10 mouse cellular contexts compared by ENCODE assay signal in genomic region chr17:11352778-11353552, GRCm38 (mm10).
DNase-seq lines count a peak whose midpoint lies in the region; ATAC-seq and TF ChIP-seq lines count a peak whose summit lies in the region.
"Had no signal": no experiment of that assay in that cellular context is flagged by ENCODE, and none has a peak within 500 bp of the region (broad histone marks: within the 10 kb centered on the region; RNA-seq: fewer than 3 reads in every experiment).

No protein-coding gene starts in this region.

- WGBS in heart, embryonic 11.5 days (ENCODE audit: insufficient replicate concordance), result 29% methylated on average over 1 of the region's 1 CpGs
- WGBS in stomach, postnatal 0 days, result 48% methylated on average over 1 of the region's 1 CpGs

- TF ChIP-seq EP300 in ES-Bruce4 (IDR thresholded peaks at IDR 0.05; ENCODE audit: insufficient read depth, low read depth, low read length), result peak; percentile 59; the same call in 1 of the 2 replicates
- TF ChIP-seq EP300 in stomach, postnatal 0 days (optimal IDR thresholded peaks at IDR 0.05), result no peak

- no peak overlapping the region for H3K4me3 ChIP-seq in heart, embryonic 11.5 days (ENCODE audit: low read depth, low read length)
- no peak overlapping the region for H3K4me3 ChIP-seq in ES-Bruce4 (ENCODE audit: low read depth, low read length)
- no peak overlapping the region for H3K4me3 ChIP-seq in stomach, postnatal 0 days (ENCODE audit: low read depth, low read length)
- H3K4me3 ChIP-seq: hindbrain, embryonic 15.5 days had no signal

- no peaks in the 10 kb centered on the region for H3K9me3 ChIP-seq in heart, embryonic 11.5 days (replicated peaks; ENCODE audit: control insufficient read depth, low read length)
- H3K9me3 ChIP-seq in ES-Bruce4 (replicated peaks; ENCODE audit: control insufficient read depth, insufficient read depth, low read length, poor library complexity, severe bottlenecking), result no peaks in the 10 kb centered on the region
- H3K9me3 ChIP-seq in stomach, postnatal 0 days (ENCODE audit: control insufficient read depth, low read length), result no peaks in the 10 kb centered on the region
- H3K9me3 ChIP-seq: G1E; hindbrain, embryonic 15.5 days had no signal

- no peak overlapping the region for H3K27ac ChIP-seq in heart, embryonic 11.5 days (ENCODE audit: low read depth, low read length)
- H3K27ac ChIP-seq in ES-Bruce4 (ENCODE audit: insufficient read depth, low read length), result no peak overlapping the region
- no peak overlapping the region for H3K27ac ChIP-seq in stomach, postnatal 0 days (replicated peaks)
- H3K27ac ChIP-seq: hindbrain, embryonic 15.5 days had no signal

- H3K4me1 ChIP-seq in heart, embryonic 11.5 days (ENCODE audit: control insufficient read depth, insufficient read depth, low read length), result no peaks in the 10 kb centered on the region
- H3K4me1 ChIP-seq in ES-Bruce4 (ENCODE audit: control insufficient read depth, insufficient read depth, low read length), result peaks cover 4% of the 10 kb centered on the region
- no peaks in the 10 kb centered on the region for H3K4me1 ChIP-seq in stomach, postnatal 0 days (replicated peaks; ENCODE audit: control insufficient read depth, insufficient read depth)
- H3K4me1 ChIP-seq: hindbrain, embryonic 15.5 days had no signal

- no peak overlapping the region for H3K9ac ChIP-seq in heart, embryonic 11.5 days (ENCODE audit: low read depth, low read length)
- H3K9ac ChIP-seq in ES-Bruce4 (ENCODE audit: low read depth, poor library complexity, severe bottlenecking), result no peak overlapping the region
- H3K9ac ChIP-seq in stomach, postnatal 0 days (ENCODE audit: low read length), result no peak overlapping the region
- H3K9ac ChIP-seq: hindbrain, embryonic 15.5 days had no signal

- H3K4me2 ChIP-seq in heart, embryonic 11.5 days, result no peak overlapping the region
- no peak overlapping the region for H3K4me2 ChIP-seq in stomach, postnatal 0 days (replicated peaks; ENCODE audit: low read depth)
- H3K4me2 ChIP-seq: hindbrain, embryonic 15.5 days had no signal

- TF ChIP-seq CTCF in ES-Bruce4 (IDR thresholded peaks at IDR 0.05; ENCODE audit: low read depth, low read length), result no peak
- no peak for TF ChIP-seq CTCF in stomach, postnatal 0 days (IDR thresholded peaks at IDR 0.05; ENCODE audit: low read depth)

- peak; percentile 6 to 22 for DNase-seq in heart, adult 9 months (ENCODE audit: low spot score in 2 of 2)
- peak; percentile 90 for DNase-seq in ZHBTc4 (ENCODE audit: low read depth, low spot score)
- DNase-seq in cerebellum, postnatal 14 days, result peak; percentile 22 to 62
- no peak for DNase-seq in stomach, postnatal 0 days (ENCODE audit: low spot score)
- DNase-seq: thymus, postnatal 36 days had no signal

- H3K27me3 ChIP-seq in heart, embryonic 11.5 days (ENCODE audit: control insufficient read depth, insufficient read depth, low read length), result no peaks in the 10 kb centered on the region
- H3K27me3 ChIP-seq in ES-Bruce4 (ENCODE audit: control insufficient read depth, insufficient read depth, low read length, poor library complexity, severe bottlenecking), result no peaks in the 10 kb centered on the region
- no peaks in the 10 kb centered on the region for H3K27me3 ChIP-seq in stomach, postnatal 0 days (ENCODE audit: control insufficient read depth, insufficient read depth, low read length)
- H3K27me3 ChIP-seq: hindbrain, embryonic 15.5 days had no signal

- TF ChIP-seq POLR2A in ES-Bruce4 (IDR thresholded peaks at IDR 0.05; ENCODE audit: insufficient read depth, low read length), result no peak

- no peak for ATAC-seq in heart, embryonic 11.5 days (replicated peaks; ENCODE audit: insufficient number of reproducible peaks, low FRiP score, low TSS enrichment)
- ATAC-seq in monocyte, adult 5-6 weeks (replicated peaks; ENCODE audit: insufficient number of reproducible peaks, low FRiP score, low TSS enrichment, poor library complexity, severe bottlenecking), result no peak
- no peak for ATAC-seq in stomach, postnatal 0 days (ENCODE audit: low FRiP score, low TSS enrichment)

- no peaks in the 10 kb centered on the region for H3K36me3 ChIP-seq in heart, embryonic 11.5 days (ENCODE audit: control insufficient read depth, insufficient read depth, low read length)
- H3K36me3 ChIP-seq in ES-Bruce4 (ENCODE audit: control insufficient read depth, insufficient read depth, low read length, poor library complexity, severe bottlenecking), result no peaks in the 10 kb centered on the region
- no peaks in the 10 kb centered on the region for H3K36me3 ChIP-seq in stomach, postnatal 0 days (ENCODE audit: control insufficient read depth, insufficient read depth, low read length)
- H3K36me3 ChIP-seq: G1E; hindbrain, embryonic 15.5 days had no signal
